Mouse (Mus musculus) intestine, postnatal 0 days (tissue): ENCODE measurements at regions not wholly inside any gene's neighbourhood (a gene's known extent, or its start where the extent isn't known, plus 50 kb on each side); places are given as distances from the start of the nearest gene placed in this dataset.

Experiments used
- ATAC-seq: fragments of 200-750 bp; cut with Nextera tagmentation; 2 replicates; pipeline ENCODE4 v1.8.0; 2017; ENCODE audit warnings: mild to moderate bottlenecking, moderate TSS enrichment, moderate library complexity
- H3K27ac ChIP-seq: fragments of 300-500 bp; sonication (generic); 2 replicates; pipeline ENCODE4 v1.5.1; 2014; ENCODE audit warnings: mild to moderate bottlenecking, low read depth, low read length, moderate library complexity
- H3K27me3 ChIP-seq: fragments of 300-500 bp; sonication (generic); replicated peaks from 2 replicates; pipeline ENCODE4 v1.6.1; 2014; ENCODE audit warnings: low read length, mixed read lengths; ENCODE audit not compliant: control insufficient read depth, insufficient read depth
- H3K36me3 ChIP-seq: fragments of 300-500 bp; sonication (generic); 2 replicates; pipeline ENCODE4 v1.6.1; 2014; ENCODE audit warnings: mild to moderate bottlenecking, moderate library complexity; ENCODE audit not compliant: control insufficient read depth, insufficient read depth
- H3K4me1 ChIP-seq: fragments of 300-500 bp; sonication (generic); replicated peaks from 2 replicates; pipeline ENCODE4 v1.6.1; 2014; ENCODE audit warnings: antibody characterized with exemption, low read length, mixed read lengths; ENCODE audit not compliant: control insufficient read depth, insufficient read depth
- H3K4me2 ChIP-seq: fragments of 300-500 bp; sonication (generic); replicated peaks from 2 replicates; pipeline ENCODE4 v1.6.1; 2014; ENCODE audit warnings: low read depth, mild to moderate bottlenecking, moderate library complexity
- H3K4me3 ChIP-seq: fragments of 300-500 bp; sonication (generic); 2 replicates; pipeline ENCODE4 v1.5.1; 2014; ENCODE audit warnings: low read depth, low read length
- H3K9ac ChIP-seq: fragments of 300-500 bp; sonication (generic); 2 replicates; pipeline ENCODE4 v1.6.1; 2014; ENCODE audit warnings: mild to moderate bottlenecking, low read depth, low read length
- H3K9me3 ChIP-seq: fragments of 300-500 bp; sonication (generic); 2 replicates; pipeline ENCODE4 v1.6.1; 2016; ENCODE audit warnings: mixed run types; ENCODE audit not compliant: control insufficient read depth
- CTCF ChIP-seq: sonication (generic); IDR thresholded peaks from 2 replicates; pipeline ENCODE4 v1.5.1; 2016; ENCODE audit warnings: low read depth, mild to moderate bottlenecking, control low read depth, antibody characterized with exemption, moderate library complexity
- WGBS: fragments of 180-500 bp; shearing (Covaris S2); extraction: QIAGEN DNeasy Blood & Tissue Kit; methylation state at CpG from one replicate; pipeline ENCODE4 v1.1.7; 2014; 5-methylcytosine and 5-hydroxymethylcytosine counted together

GRCm38 (mm10) chr3:115642001-115642845 lies 72.6 kb downstream of the S1pr1 start:
- no peaks in the 10 kb centered on the region for H3K27me3 ChIP-seq
- H3K4me2 ChIP-seq: peak overlapping the region; percentile 65
- no peak for TF ChIP-seq CTCF
- no peaks in the 10 kb centered on the region for H3K36me3 ChIP-seq
- H3K4me3 ChIP-seq: peak overlapping the region; percentile 36
- H3K9ac ChIP-seq: peak overlapping the region; percentile 34; the same call in 1 of the 2 replicates
- H3K4me1 ChIP-seq: 0 out of 2 replicates have a peak, but pooled peaks cover 3% of the 10 kb centered on the region
- ATAC-seq: peak; percentile 28; the same call in 1 of the 2 replicates
- 6% methylated on average over 26 of the region's 26 CpGs for WGBS
- H3K27ac ChIP-seq: peak overlapping the region; percentile 41; the same call in 1 of the 2 replicates
- H3K9me3 ChIP-seq: no peaks in the 10 kb centered on the region

- ATAC-seq: peak; percentile 56
- Histone ChIP-seq H3K9me3 (no peaks in the 10 kb centered on the region), H3K27me3 (no peaks in the 10 kb centered on the region), H3K4me2 (peak overlapping the region; percentile 65), H3K9ac (no peak overlapping the region), H3K36me3 (no peaks in the 10 kb centered on the region), H3K4me1 (0 out of 2 replicates have a peak, but pooled peaks cover 3% of the 10 kb centered on the region), H3K27ac (no peak overlapping the region), H3K4me3 (no peak overlapping the region)
- 23% methylated on average over 6 of the region's 6 CpGs for WGBS
- TF ChIP-seq CTCF: no peak
These were observed 73.5 kb downstream of the S1pr1 start for GRCm38 (mm10) chr3:115641411-115641810.

GRCm38 (mm10) chr3:115635487-115635886 lies 79.4 kb downstream of the S1pr1 start:
- Histone ChIP-seq H3K4me1 (no peaks in the 10 kb centered on the region), H3K27ac (no peak overlapping the region), H3K27me3 (no peaks in the 10 kb centered on the region), H3K4me3 (no peak overlapping the region), H3K9me3 (no peaks in the 10 kb centered on the region), H3K36me3 (no peaks in the 10 kb centered on the region), H3K9ac (no peak overlapping the region), H3K4me2 (no peak overlapping the region)
- WGBS: 66% methylated on average over 4 of the region's 4 CpGs
- ATAC-seq: no peak
- TF ChIP-seq CTCF: no peak

GRCm38 (mm10) chr3:115635081-115635480 lies 79.8 kb downstream of the S1pr1 start:
- ATAC-seq: no peak
- H3K4me2 ChIP-seq: no peak overlapping the region
- no peaks in the 10 kb centered on the region for H3K4me1 ChIP-seq
- no peak overlapping the region for H3K9ac ChIP-seq
- no peaks in the 10 kb centered on the region for H3K36me3 ChIP-seq
- 91% methylated on average over 5 of the region's 5 CpGs for WGBS
- H3K4me3 ChIP-seq: no peak overlapping the region
- no peak for TF ChIP-seq CTCF
- no peaks in the 10 kb centered on the region for H3K9me3 ChIP-seq
- H3K27me3 ChIP-seq: no peaks in the 10 kb centered on the region
- H3K27ac ChIP-seq: no peak overlapping the region

GRCm38 (mm10) chr3:115632417-115632743 lies 82.5 kb downstream of the S1pr1 start:
- Histone ChIP-seq H3K27me3 (no peaks in the 10 kb centered on the region), H3K4me2 (no peak overlapping the region), H3K4me3 (no peak overlapping the region), H3K4me1 (no peaks in the 10 kb centered on the region), H3K27ac (no peak overlapping the region), H3K36me3 (no peaks in the 10 kb centered on the region), H3K9ac (no peak overlapping the region), H3K9me3 (no peaks in the 10 kb centered on the region)
- TF ChIP-seq CTCF: no peak
- ATAC-seq: no peak
- WGBS: 75% methylated on average over 4 of the region's 4 CpGs

GRCm38 (mm10) chr3:115631573-115632416 lies 83.1 kb downstream of the S1pr1 start:
- WGBS: 88% methylated on average over 17 of the region's 17 CpGs
- Histone ChIP-seq H3K9ac (no peak overlapping the region), H3K4me2 (no peak overlapping the region), H3K27ac (no peak overlapping the region), H3K4me3 (no peak overlapping the region), H3K9me3 (no peaks in the 10 kb centered on the region), H3K27me3 (no peaks in the 10 kb centered on the region), H3K36me3 (no peaks in the 10 kb centered on the region), H3K4me1 (no peaks in the 10 kb centered on the region)
- no peak for TF ChIP-seq CTCF
- no peak for ATAC-seq
